Mouse (Mus musculus): ENCODE measurements around the gene Abcb1a. TPM values are rescaled to one million over a fixed set of nuclear protein-coding genes. Genes with fewer than 3 reads are reported as not detected.
A peak's percentile ranks its signal among the peaks of the same experiment; 100 is the strongest.

Abcb1a gene
- polyA plus RNA-seq (2014; fragmentation: Nextera tagmentation; extraction: Ambion mirVana) = 0.53 and 0.64 TPM in 2 replicates

DNA sequence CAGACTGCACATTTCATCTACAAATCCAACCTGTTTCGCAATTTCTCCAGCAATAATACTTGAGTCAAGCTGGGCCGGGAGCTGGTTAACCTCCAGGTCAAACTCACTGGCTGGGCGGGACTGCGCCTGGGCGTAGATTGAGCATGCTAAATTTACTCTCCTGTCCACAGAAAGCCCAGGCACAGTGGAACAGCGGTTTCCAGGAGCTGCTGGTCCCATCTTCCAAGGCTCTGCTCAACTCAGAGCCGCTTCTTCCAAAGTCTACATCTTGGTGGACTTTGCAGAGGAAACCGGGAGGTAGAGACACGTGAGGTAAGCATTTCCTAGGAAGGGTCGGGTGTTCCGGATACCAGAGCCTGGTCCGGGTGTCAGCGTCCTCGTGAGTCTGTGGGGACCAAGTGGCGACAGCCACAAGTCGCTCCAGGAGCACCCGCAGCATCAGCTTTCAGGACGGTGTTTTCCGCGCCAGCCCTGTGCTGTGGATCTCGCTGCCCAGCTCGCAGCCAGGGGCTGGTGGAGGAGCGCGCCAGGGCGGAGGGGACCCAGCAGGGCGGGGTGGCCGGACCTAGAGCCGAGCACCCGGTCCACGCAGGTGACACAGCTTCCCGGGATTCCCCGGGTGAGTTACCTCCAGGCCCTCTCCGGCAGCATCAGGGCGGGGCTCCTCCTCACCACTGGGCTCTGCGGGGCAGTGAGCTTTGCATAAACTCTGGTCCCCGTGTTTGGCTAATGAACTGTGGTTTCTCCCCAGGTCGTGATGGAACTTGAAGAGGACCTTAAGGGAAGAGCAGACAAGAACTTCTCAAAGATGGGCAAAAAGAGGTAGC, at the start of gene Abcb1a:
Abcb1a (plus strand) TSS at position 167 of the 827 bp plus-strand sequence.
- Histone ChIP-seq H3K9ac (ENCODE audit: low read depth, low read length) (peak within 1 kb of the TSS; percentile 53), H3K9me3 (ENCODE audit: control insufficient read depth, low read length) (no peaks in the 10 kb centered on the region), H3K27ac (replicated peaks; ENCODE audit: low read depth, low read length) (no peak within 1 kb of the TSS), H3K4me3 (ENCODE audit: low read depth, low read length) (peak within 1 kb of the TSS; percentile 45), H3K4me2 (ENCODE audit: low read depth, low read length) (peak within 1 kb of the TSS; percentile 86), H3K4me1 (ENCODE audit: control insufficient read depth, insufficient read depth, low read length) (no peaks in the 10 kb centered on the region), H3K36me3 (ENCODE audit: control insufficient read depth, insufficient read depth, low read length) (no peaks in the 10 kb centered on the region), H3K27me3 (replicated peaks; ENCODE audit: control insufficient read depth, insufficient read depth, low read length) (no peaks in the 10 kb centered on the region)
- DNase-seq (ENCODE audit: low spot score) = peak; percentile 4
- peak; percentile 37; the same call in 1 of the 2 replicates for ATAC-seq (ENCODE audit: low read depth)
- 8% methylated on average over 32 of the region's 37 CpGs for WGBS

GRCm38 (mm10) chr5:8622071-8622595, 37.7 kb upstream of the Abcb1a start:
- Histone ChIP-seq H3K27ac (replicated peaks; ENCODE audit: low read depth, low read length) (no peak overlapping the region; the same call in 1 of the 2 replicates), H3K4me3 (ENCODE audit: low read depth, low read length) (peak overlapping the region; percentile 89), H3K4me2 (ENCODE audit: low read depth, low read length) (peak overlapping the region; percentile 96), H3K27me3 (replicated peaks; ENCODE audit: control insufficient read depth, insufficient read depth, low read length) (no peaks in the 10 kb centered on the region), H3K9me3 (ENCODE audit: control insufficient read depth, low read length) (no peaks in the 10 kb centered on the region), H3K36me3 (ENCODE audit: control insufficient read depth, insufficient read depth, low read length) (no peaks in the 10 kb centered on the region), H3K4me1 (ENCODE audit: control insufficient read depth, insufficient read depth, low read length) (no peaks in the 10 kb centered on the region), H3K9ac (ENCODE audit: low read depth, low read length) (peak overlapping the region; percentile 76)
- DNase-seq (ENCODE audit: low spot score) (peak; percentile 72), ATAC-seq (ENCODE audit: low read depth) (peak; percentile 70)
- 0% methylated on average over 12 of the region's 49 CpGs for WGBS

GRCm38 (mm10) chr5:8622596-8623231, 37.2 kb upstream of the Abcb1a start, which contains the start of gene Rundc3b:
Gene Rundc3b (minus strand): TSS chr5:8622952.
- Histone ChIP-seq H3K4me3 (ENCODE audit: low read depth, low read length) (peak within 1 kb of the TSS; percentile 89), H3K9me3 (ENCODE audit: control insufficient read depth, low read length) (no peaks in the 10 kb centered on the region), H3K4me1 (ENCODE audit: control insufficient read depth, insufficient read depth, low read length) (no peaks in the 10 kb centered on the region), H3K27ac (replicated peaks; ENCODE audit: low read depth, low read length) (no peak within 1 kb of the TSS; the same call in 1 of the 2 replicates), H3K27me3 (replicated peaks; ENCODE audit: control insufficient read depth, insufficient read depth, low read length) (no peaks in the 10 kb centered on the region), H3K36me3 (ENCODE audit: control insufficient read depth, insufficient read depth, low read length) (no peaks in the 10 kb centered on the region), H3K9ac (ENCODE audit: low read depth, low read length) (peak within 1 kb of the TSS; percentile 76), H3K4me2 (ENCODE audit: low read depth, low read length) (peak within 1 kb of the TSS; percentile 96)
- ATAC-seq (ENCODE audit: low read depth) (peak; percentile 98), DNase-seq (ENCODE audit: low spot score) (peak; percentile 97)
- WGBS = 0% methylated on average over 5 of the region's 74 CpGs

DNA sequence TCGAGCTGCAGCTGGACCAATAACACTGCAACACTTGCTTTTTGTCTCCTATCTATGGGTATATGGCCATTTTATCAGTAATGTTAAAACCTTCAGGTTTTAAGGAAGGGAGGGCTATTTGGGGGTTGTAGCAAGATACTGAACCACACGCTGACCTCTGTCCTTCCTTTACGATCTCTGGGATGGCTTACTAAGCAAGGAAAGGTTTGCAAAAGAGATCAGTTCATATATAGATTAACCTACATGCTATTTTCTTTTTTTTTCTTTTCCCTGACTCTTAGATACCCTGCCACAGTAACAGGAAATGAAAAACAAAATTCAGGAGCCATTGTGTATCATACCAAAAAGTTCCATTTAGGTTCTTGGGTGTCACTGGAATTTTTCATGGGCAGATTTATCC, 27.0 kb upstream of the Abcb1a start:
- no peak for DNase-seq (ENCODE audit: low spot score)
- H3K27me3 ChIP-seq (replicated peaks; ENCODE audit: control insufficient read depth, insufficient read depth, low read length) = no peaks in the 10 kb centered on the region
- H3K9me3 ChIP-seq (ENCODE audit: control insufficient read depth, low read length) = no peaks in the 10 kb centered on the region
- no peak overlapping the region for H3K4me2 ChIP-seq (ENCODE audit: low read depth, low read length)
- no peaks in the 10 kb centered on the region for H3K4me1 ChIP-seq (ENCODE audit: control insufficient read depth, insufficient read depth, low read length)
- no peaks in the 10 kb centered on the region for H3K36me3 ChIP-seq (ENCODE audit: control insufficient read depth, insufficient read depth, low read length)
- H3K27ac ChIP-seq (replicated peaks; ENCODE audit: low read depth, low read length) = no peak overlapping the region
- no peak for ATAC-seq (ENCODE audit: low read depth)
- 82% methylated on average over 3 of the region's 3 CpGs for WGBS
- no peak overlapping the region for H3K4me3 ChIP-seq (ENCODE audit: low read depth, low read length)
- no peak overlapping the region for H3K9ac ChIP-seq (ENCODE audit: low read depth, low read length)

DNA sequence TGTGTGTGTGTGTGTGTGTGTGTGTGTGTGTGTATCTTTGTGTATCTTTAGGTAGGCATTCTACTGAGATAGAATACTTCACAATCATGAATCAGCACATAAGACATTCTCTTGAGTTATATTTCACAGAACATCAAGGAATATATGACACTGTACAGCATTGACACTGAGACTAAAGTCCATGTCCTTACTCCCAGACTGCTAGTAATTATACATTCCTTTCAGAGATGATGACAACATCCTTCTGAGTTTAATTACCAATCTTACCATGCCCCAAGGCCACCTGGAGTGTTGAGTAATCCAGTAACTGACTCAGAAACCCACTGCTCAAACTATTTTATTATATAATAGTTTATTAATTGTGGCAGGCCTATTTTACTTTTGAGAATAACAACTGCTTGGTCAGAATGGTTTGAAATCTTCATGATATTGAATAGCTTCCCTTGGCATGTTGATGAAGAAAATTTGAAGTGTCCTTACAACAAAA, 25.3 kb upstream of the Abcb1a start:
- ATAC-seq (ENCODE audit: low read depth) (no peak), DNase-seq (ENCODE audit: low spot score) (no peak)
- H3K36me3 ChIP-seq (ENCODE audit: control insufficient read depth, insufficient read depth, low read length) = no peaks in the 10 kb centered on the region
- H3K4me1 ChIP-seq (ENCODE audit: control insufficient read depth, insufficient read depth, low read length) = no peaks in the 10 kb centered on the region
- H3K27me3 ChIP-seq (replicated peaks; ENCODE audit: control insufficient read depth, insufficient read depth, low read length) = no peaks in the 10 kb centered on the region
- no peak overlapping the region for H3K27ac ChIP-seq (replicated peaks; ENCODE audit: low read depth, low read length)
- H3K4me2 ChIP-seq (ENCODE audit: low read depth, low read length) = no peak overlapping the region
- H3K4me3 ChIP-seq (ENCODE audit: low read depth, low read length) = no peak overlapping the region
- no peaks in the 10 kb centered on the region for H3K9me3 ChIP-seq (ENCODE audit: control insufficient read depth, low read length)
- no peak overlapping the region for H3K9ac ChIP-seq (ENCODE audit: low read depth, low read length)

- H3K4me3 ChIP-seq (ENCODE audit: low read depth, low read length) = no peak overlapping the region
- H3K36me3 ChIP-seq (ENCODE audit: control insufficient read depth, insufficient read depth, low read length) = no peaks in the 10 kb centered on the region
- DNase-seq (ENCODE audit: low spot score) (no peak), ATAC-seq (ENCODE audit: low read depth) (no peak)
- no peak overlapping the region for H3K4me2 ChIP-seq (ENCODE audit: low read depth, low read length)
- H3K9ac ChIP-seq (ENCODE audit: low read depth, low read length) = no peak overlapping the region
- 67% methylated on average over 4 of the region's 4 CpGs for WGBS
- H3K27ac ChIP-seq (replicated peaks; ENCODE audit: low read depth, low read length) = no peak overlapping the region
- H3K27me3 ChIP-seq (replicated peaks; ENCODE audit: control insufficient read depth, insufficient read depth, low read length) = no peaks in the 10 kb centered on the region
- no peaks in the 10 kb centered on the region for H3K4me1 ChIP-seq (ENCODE audit: control insufficient read depth, insufficient read depth, low read length)
- no peaks in the 10 kb centered on the region for H3K9me3 ChIP-seq (ENCODE audit: control insufficient read depth, low read length)
Measured at GRCm38 (mm10) chr5:8648300-8648699, 11.6 kb upstream of the Abcb1a start.

GRCm38 (mm10) chr5:8648774-8649173, 11.1 kb upstream of the Abcb1a start:
- Histone ChIP-seq H3K36me3 (ENCODE audit: control insufficient read depth, insufficient read depth, low read length) (no peaks in the 10 kb centered on the region), H3K27me3 (replicated peaks; ENCODE audit: control insufficient read depth, insufficient read depth, low read length) (no peaks in the 10 kb centered on the region), H3K4me1 (ENCODE audit: control insufficient read depth, insufficient read depth, low read length) (no peaks in the 10 kb centered on the region), H3K27ac (replicated peaks; ENCODE audit: low read depth, low read length) (no peak overlapping the region), H3K9ac (ENCODE audit: low read depth, low read length) (no peak overlapping the region), H3K9me3 (ENCODE audit: control insufficient read depth, low read length) (no peaks in the 10 kb centered on the region), H3K4me2 (ENCODE audit: low read depth, low read length) (no peak overlapping the region), H3K4me3 (ENCODE audit: low read depth, low read length) (no peak overlapping the region)
- no peak for DNase-seq (ENCODE audit: low spot score)
- no peak for ATAC-seq (ENCODE audit: low read depth)

DNA sequence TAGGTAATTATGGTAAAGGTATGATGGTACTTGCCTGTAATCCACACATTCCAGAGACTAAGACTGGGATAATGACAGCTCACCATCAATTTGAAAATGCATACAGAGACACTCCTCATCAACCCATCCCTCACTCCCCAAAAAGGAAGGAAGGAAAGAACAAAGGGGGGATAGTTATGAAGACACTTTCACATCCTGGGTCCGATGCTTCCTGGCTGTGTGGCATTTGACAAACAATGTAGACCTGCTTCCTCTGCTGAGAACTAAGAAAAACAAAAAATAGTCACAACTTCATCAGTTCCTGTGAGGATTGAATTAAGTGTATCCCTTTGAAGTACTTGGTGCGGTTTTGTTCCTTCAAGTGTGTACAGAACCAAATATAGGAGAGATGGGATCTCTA, 7.8 kb upstream of the Abcb1a start:
- Histone ChIP-seq H3K27ac (replicated peaks; ENCODE audit: low read depth, low read length) (no peak overlapping the region), H3K27me3 (replicated peaks; ENCODE audit: control insufficient read depth, insufficient read depth, low read length) (no peaks in the 10 kb centered on the region), H3K4me2 (ENCODE audit: low read depth, low read length) (no peak overlapping the region), H3K4me1 (ENCODE audit: control insufficient read depth, insufficient read depth, low read length) (no peaks in the 10 kb centered on the region), H3K4me3 (ENCODE audit: low read depth, low read length) (no peak overlapping the region), H3K9me3 (ENCODE audit: control insufficient read depth, low read length) (no peaks in the 10 kb centered on the region), H3K36me3 (ENCODE audit: control insufficient read depth, insufficient read depth, low read length) (no peaks in the 10 kb centered on the region), H3K9ac (ENCODE audit: low read depth, low read length) (no peak overlapping the region)
- no peak for ATAC-seq (ENCODE audit: low read depth)
- DNase-seq (ENCODE audit: low spot score) = no peak
- WGBS = 74% methylated on average over 2 of the region's 2 CpGs

Measured in embryonic facial prominence, embryonic 14.5 days (tissue).